Comparison of ENCODE assay signal across 19 mouse cellular contexts in genomic region chr7:68712425-68712824, GRCm38 (mm10). TPM values are rescaled to one million over a fixed set of nuclear protein-coding genes. Genes with fewer than 3 reads are reported as not detected.
DNase-seq lines count a peak whose midpoint lies in the region; ATAC-seq and TF ChIP-seq lines count a peak whose summit lies in the region.
"Had no signal": no experiment of that assay in that cellular context is flagged by ENCODE, and none has a peak within 500 bp of the region (broad histone marks: within the 10 kb centered on the region; RNA-seq: fewer than 3 reads in every experiment).

No protein-coding gene starts in this region.

- WGBS in lung, postnatal 0 days, result 67% methylated on average over 3 of the region's 3 CpGs
- WGBS in kidney, embryonic 15.5 days, result 83% methylated on average over 3 of the region's 3 CpGs

- no peak for ATAC-seq in lung, postnatal 0 days
- no peak for ATAC-seq in kidney, embryonic 15.5 days (replicated peaks; ENCODE audit: low FRiP score)
- ATAC-seq: intestine, embryonic 15.5 days; midbrain, embryonic 16.5 days; Patski had no signal

- H3K9ac ChIP-seq in lung, postnatal 0 days (replicated peaks; ENCODE audit: low read depth), result no peak overlapping the region
- no peak overlapping the region for H3K9ac ChIP-seq in kidney, embryonic 15.5 days
- H3K9ac ChIP-seq: embryonic facial prominence, embryonic 12.5 days; heart, embryonic 12.5 days; intestine, embryonic 15.5 days; limb, embryonic 15.5 days; neural tube, embryonic 12.5 days had no signal

- H3K4me2 ChIP-seq in lung, postnatal 0 days (replicated peaks; ENCODE audit: low read depth, low read length), result no peak overlapping the region
- no peak overlapping the region for H3K4me2 ChIP-seq in kidney, embryonic 15.5 days
- H3K4me2 ChIP-seq: embryonic facial prominence, embryonic 12.5 days; heart, embryonic 12.5 days; intestine, embryonic 15.5 days; limb, embryonic 15.5 days; neural tube, embryonic 12.5 days had no signal

- no peak overlapping the region for H3K27ac ChIP-seq in lung, postnatal 0 days (ENCODE audit: low read length)
- H3K27ac ChIP-seq in kidney, embryonic 15.5 days, result no peak overlapping the region
- H3K27ac ChIP-seq: embryonic facial prominence, embryonic 12.5 days; intestine, embryonic 15.5 days; limb, embryonic 15.5 days; neural tube, embryonic 12.5 days had no signal

- no peaks in the 10 kb centered on the region; the same call in 1 of the 2 replicates for H3K36me3 ChIP-seq in lung, postnatal 0 days (ENCODE audit: insufficient read depth, low read length)
- no peaks in the 10 kb centered on the region for H3K36me3 ChIP-seq in kidney, embryonic 15.5 days
- H3K36me3 ChIP-seq: embryonic facial prominence, embryonic 12.5 days; heart, embryonic 12.5 days; intestine, embryonic 15.5 days; limb, embryonic 15.5 days; neural tube, embryonic 12.5 days had no signal

- no peak overlapping the region for H3K4me3 ChIP-seq in lung, postnatal 0 days (ENCODE audit: low read depth, low read length)
- H3K4me3 ChIP-seq in kidney, embryonic 15.5 days (replicated peaks), result no peak overlapping the region
- H3K4me3 ChIP-seq: embryonic facial prominence, embryonic 12.5 days; heart, embryonic 12.5 days; intestine, embryonic 15.5 days; limb, embryonic 15.5 days; neural tube, embryonic 12.5 days had no signal

- no peak for TF ChIP-seq CTCF in lung, postnatal 0 days (IDR thresholded peaks at IDR 0.05)
- no peak for TF ChIP-seq CTCF in brain, embryonic 14.5 days (IDR thresholded peaks at IDR 0.05; ENCODE audit: borderline replicate concordance, extremely low read depth, insufficient read depth, insufficient read length)

- no peak for TF ChIP-seq EP300 in lung, postnatal 0 days (IDR thresholded peaks at IDR 0.05)

- H3K4me1 ChIP-seq in lung, postnatal 0 days (ENCODE audit: insufficient read depth, low read depth, low read length), result peaks cover 8% of the 10 kb centered on the region
- H3K4me1 ChIP-seq in kidney, embryonic 15.5 days, result peaks cover 7% of the 10 kb centered on the region
- H3K4me1 ChIP-seq: neural tube, embryonic 12.5 days had no signal

- H3K27me3 ChIP-seq in lung, postnatal 0 days (replicated peaks; ENCODE audit: insufficient read depth, low read length), result no peaks in the 10 kb centered on the region
- H3K27me3 ChIP-seq in kidney, embryonic 15.5 days, result no peaks in the 10 kb centered on the region
- H3K27me3 ChIP-seq: CH12.LX; embryonic facial prominence, embryonic 12.5 days; heart, embryonic 12.5 days; intestine, embryonic 15.5 days; limb, embryonic 15.5 days; neural tube, embryonic 12.5 days; Patski had no signal

- TF ChIP-seq POLR2A in brain, embryonic 14.5 days (IDR thresholded peaks at IDR 0.05; ENCODE audit: borderline replicate concordance, extremely low read depth, insufficient read depth, insufficient read length, poor library complexity, severe bottlenecking), result no peak

- H3K9me3 ChIP-seq in lung, postnatal 0 days (ENCODE audit: low read length), result no peaks in the 10 kb centered on the region
- H3K9me3 ChIP-seq in kidney, embryonic 15.5 days (replicated peaks), result no peaks in the 10 kb centered on the region
- H3K9me3 ChIP-seq: embryonic facial prominence, embryonic 12.5 days; heart, embryonic 12.5 days; intestine, embryonic 15.5 days; limb, embryonic 15.5 days; neural tube, embryonic 12.5 days had no signal

- DNase-seq in cerebellum, postnatal 10 days, result peak; percentile 22 to 32
- DNase-seq in cerebellum, adult 18-20 months, result no peak
- peak; percentile 21 for DNase-seq in lung, postnatal 0 days (ENCODE audit: low spot score)
- no peak for DNase-seq in lung, postnatal 4 days
- peak; percentile 82 for DNase-seq in brain, embryonic 14.5 days (ENCODE audit: low read depth)
- peak; percentile 55 to 60 for DNase-seq in layer of hippocampus, postnatal 10 days (ENCODE audit: low spot score in 2 of 2)
- DNase-seq in urinary bladder, postnatal 36 days (ENCODE audit: low spot score in 2 of 2), result no peak
- DNase-seq: cerebellum, postnatal 14 days; gastrocnemius, postnatal 36 days; kidney, postnatal 14 days had no signal

RNA-seq across cellular contexts. Expression of gene Arrdc4, which starts 36.6 kb away (rescaled TPM):
- 28.2 and 34.6 TPM in 2 replicates for polyA plus RNA-seq in lung, postnatal 0 days (2015; fragmentation: Nextera tagmentation; extraction: Ambion mirVana)
- 15.6 and 19.8 TPM in 2 replicates for polyA plus RNA-seq in brain, embryonic 14.5 days (2012; rRNA removed)
- total RNA-seq in layer of hippocampus, postnatal 10 days (2021), result 10 to 100 TPM; 25.2 to 26.0 TPM
- 27.2 and 27.6 TPM in 2 replicates for polyA plus RNA-seq in kidney, embryonic 15.5 days (2015; fragmentation: Nextera tagmentation; extraction: Ambion mirVana)
- total RNA-seq: CH12.LX had no signal

Comparison
In these comparisons a context has a peak if more than half of its experiments do, and no peak if none do; other contexts are left out.
1. DNase-seq: peak in cerebellum, postnatal 10 days (2 of 2), lung, postnatal 0 days (single experiment), brain, embryonic 14.5 days (single experiment) and layer of hippocampus, postnatal 10 days (2 of 2); none in cerebellum, adult 18-20 months (0 of 2), lung, postnatal 4 days (0 of 2) and urinary bladder, postnatal 36 days (0 of 2).